Mouse (Mus musculus): Measurements from ENCODE around the gene Hyal3. TPM values are rescaled to one million over a fixed set of nuclear protein-coding genes. Genes with fewer than 3 reads are reported as not detected.
A peak's percentile ranks its signal among the peaks of the same experiment; 100 is the strongest.

The Hyal3 gene
- polyA plus RNA-seq, 1 experiment from 2014 or later: 1.9 TPM

DNA sequence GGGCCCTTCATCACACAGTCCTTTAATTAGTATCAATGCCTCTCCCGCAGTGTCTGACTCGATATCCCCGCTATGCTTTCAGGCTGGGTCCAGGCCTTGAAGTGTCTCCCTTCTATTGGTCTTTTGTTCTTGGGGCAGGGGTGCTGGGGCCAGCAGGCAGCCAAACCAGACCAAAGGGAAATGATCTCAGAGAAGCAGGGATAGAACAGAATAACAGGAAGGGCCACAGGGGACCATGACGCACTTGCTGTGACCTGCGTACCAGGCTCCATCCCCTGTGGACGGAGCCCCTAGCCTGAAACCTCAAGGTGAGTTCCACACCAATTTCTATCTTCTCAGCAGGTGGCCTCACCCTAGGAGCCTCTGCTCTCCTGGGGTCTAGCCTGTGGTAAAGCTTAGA, 37.5 kb downstream of the Hyal3 start:
- 89% methylated on average over 6 of the region's 6 CpGs for WGBS
- no peak for ATAC-seq (ENCODE audit: low read depth)
- Histone ChIP-seq H3K27me3 (no peaks in the 10 kb centered on the region), H3K4me2 (no peak overlapping the region), H3K9ac (no peak overlapping the region), H3K4me3 (no peak overlapping the region), H3K9me3 (no peaks in the 10 kb centered on the region), H3K36me3 (peaks cover 77% of the 10 kb centered on the region), H3K27ac (replicated peaks) (peak overlapping the region; percentile 77), H3K4me1 (replicated peaks) (peaks cover 32% of the 10 kb centered on the region)

DNA sequence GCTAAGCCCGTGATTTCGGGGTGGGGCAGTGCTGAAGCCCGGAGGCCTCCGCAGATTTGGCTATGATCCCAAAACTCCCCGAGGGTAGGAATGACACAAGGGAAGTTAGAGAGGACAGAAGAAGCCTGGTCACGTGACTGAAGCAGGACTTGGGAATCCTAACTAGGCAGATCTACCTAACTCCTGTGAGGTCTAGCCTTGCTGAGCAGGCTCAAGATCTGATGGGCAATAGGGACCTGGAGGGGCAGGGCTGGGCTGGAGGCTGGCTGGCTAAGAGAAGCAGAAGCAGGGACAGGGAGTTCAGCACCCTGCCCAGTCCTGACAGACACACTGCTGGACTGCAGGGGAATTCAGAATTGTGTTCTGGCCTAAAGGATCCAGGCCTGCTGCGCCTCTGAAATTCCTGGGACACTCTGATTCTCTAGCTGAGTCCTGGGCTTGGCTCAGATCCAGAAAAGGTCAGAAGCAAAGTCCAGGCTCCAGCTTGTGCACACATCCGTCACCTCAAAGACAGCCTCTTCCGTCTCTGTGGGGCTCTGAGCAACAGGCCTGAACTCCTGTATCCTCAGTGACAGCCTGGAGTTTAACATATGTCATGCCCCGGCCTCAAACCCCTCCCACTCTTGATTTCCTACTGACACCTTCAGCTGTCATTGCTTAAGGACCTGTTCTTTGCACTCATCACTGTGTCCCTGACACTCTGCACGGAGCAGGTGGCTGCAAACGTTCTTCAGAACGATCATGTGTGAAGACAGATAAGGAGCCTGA, 38.3 kb downstream of the Hyal3 start:
- peaks cover 33% of the 10 kb centered on the region for H3K4me1 ChIP-seq (replicated peaks)
- H3K9ac ChIP-seq: peak overlapping the region; percentile 50
- no peak overlapping the region for H3K4me3 ChIP-seq
- no peaks in the 10 kb centered on the region for H3K9me3 ChIP-seq
- 56% methylated on average over 13 of the region's 13 CpGs for WGBS
- H3K36me3 ChIP-seq: peaks cover 77% of the 10 kb centered on the region
- H3K27me3 ChIP-seq: no peaks in the 10 kb centered on the region
- peak overlapping the region; percentile 77 for H3K27ac ChIP-seq (replicated peaks)
- H3K4me2 ChIP-seq: no peak overlapping the region
- no peak for ATAC-seq (ENCODE audit: low read depth)

DNA sequence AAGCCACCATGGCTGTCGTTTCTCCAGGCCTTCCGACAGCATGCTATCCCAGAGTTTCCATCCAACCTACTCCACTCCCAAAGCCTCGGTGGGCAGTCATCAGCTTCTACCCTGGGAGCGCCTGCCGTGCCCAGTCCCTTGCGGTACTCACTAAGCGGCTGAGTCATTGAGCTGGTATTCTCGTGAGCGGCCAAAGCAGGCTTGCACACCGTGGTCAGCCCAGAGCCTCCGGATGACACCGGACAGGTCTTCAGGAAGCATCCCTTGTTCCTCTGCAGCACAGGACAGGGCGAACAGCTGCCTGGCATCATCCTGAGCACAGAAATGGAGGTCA, 38.9 kb downstream of the Hyal3 start:
- H3K4me2 ChIP-seq: no peak overlapping the region
- H3K9ac ChIP-seq: peak overlapping the region; percentile 6
- peak overlapping the region; percentile 77 for H3K27ac ChIP-seq (replicated peaks)
- 87% methylated on average over 13 of the region's 13 CpGs for WGBS
- ATAC-seq (ENCODE audit: low read depth): no peak
- no peak overlapping the region for H3K4me3 ChIP-seq
- peaks cover 37% of the 10 kb centered on the region for H3K4me1 ChIP-seq (replicated peaks)
- peaks cover 71% of the 10 kb centered on the region for H3K36me3 ChIP-seq
- no peaks in the 10 kb centered on the region for H3K27me3 ChIP-seq
- H3K9me3 ChIP-seq: no peaks in the 10 kb centered on the region

DNA sequence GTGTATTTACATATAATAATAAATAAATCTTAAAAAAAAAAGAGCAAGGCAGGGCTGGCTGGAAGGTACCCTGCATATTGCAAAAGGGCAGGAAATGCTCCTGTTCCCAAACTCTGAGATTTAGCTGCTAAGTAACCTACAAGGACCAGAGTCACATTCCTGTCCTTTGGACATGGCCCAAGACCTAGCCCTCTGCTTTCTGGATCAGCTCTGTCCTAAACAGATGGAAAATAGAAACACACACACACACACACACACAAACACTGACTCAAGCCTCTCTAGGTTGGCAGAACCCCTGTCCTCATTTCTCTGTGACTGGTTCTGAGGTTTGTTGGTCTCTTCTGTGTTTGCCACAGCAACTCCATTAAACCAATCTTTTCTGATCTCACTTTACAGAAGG, 40.3 kb downstream of the Hyal3 start:
- H3K4me2 ChIP-seq: no peak overlapping the region
- peaks cover 41% of the 10 kb centered on the region for H3K4me1 ChIP-seq (replicated peaks)
- H3K36me3 ChIP-seq: peaks cover 61% of the 10 kb centered on the region
- no peak overlapping the region for H3K4me3 ChIP-seq
- H3K27ac ChIP-seq (replicated peaks): 0 out of 2 replicates have a peak overlapping the region, but pooled peaks have one; percentile 9
- ATAC-seq (ENCODE audit: low read depth): no peak
- H3K27me3 ChIP-seq: no peaks in the 10 kb centered on the region
- no peaks in the 10 kb centered on the region for H3K9me3 ChIP-seq
- no peak overlapping the region for H3K9ac ChIP-seq

DNA sequence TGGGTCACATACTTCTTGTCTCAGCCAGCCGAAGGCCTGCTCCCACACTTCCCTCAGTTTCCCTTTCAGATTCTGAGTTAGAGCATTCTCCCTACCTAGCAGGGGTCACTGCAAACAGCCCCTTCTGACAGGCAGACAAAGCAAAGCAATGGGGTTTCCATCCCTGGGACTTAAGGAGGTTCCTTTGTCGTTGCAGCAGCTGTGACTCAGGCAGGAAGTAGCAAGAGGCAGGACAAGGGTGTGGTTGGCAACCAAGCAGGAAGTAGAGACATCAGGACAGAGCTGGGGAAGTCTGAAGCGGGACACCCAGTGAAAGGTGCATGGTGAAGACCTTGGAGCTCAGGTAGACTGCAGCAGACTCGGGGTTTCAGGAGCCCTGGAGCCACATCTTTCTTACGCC, 43.9 kb downstream of the Hyal3 start:
- H3K36me3 ChIP-seq: peaks cover 26% of the 10 kb centered on the region
- H3K27me3 ChIP-seq: no peaks in the 10 kb centered on the region
- no peak overlapping the region for H3K4me3 ChIP-seq
- H3K27ac ChIP-seq (replicated peaks): peak overlapping the region; percentile 98
- H3K4me1 ChIP-seq (replicated peaks): peaks cover 62% of the 10 kb centered on the region
- ATAC-seq (ENCODE audit: low read depth): no peak
- H3K9ac ChIP-seq: peak overlapping the region; percentile 41; the same call in 1 of the 2 replicates
- H3K4me2 ChIP-seq: no peak overlapping the region; the same call in 1 of the 2 replicates
- 68% methylated on average over 5 of the region's 5 CpGs for WGBS
- H3K9me3 ChIP-seq: no peaks in the 10 kb centered on the region

DNA sequence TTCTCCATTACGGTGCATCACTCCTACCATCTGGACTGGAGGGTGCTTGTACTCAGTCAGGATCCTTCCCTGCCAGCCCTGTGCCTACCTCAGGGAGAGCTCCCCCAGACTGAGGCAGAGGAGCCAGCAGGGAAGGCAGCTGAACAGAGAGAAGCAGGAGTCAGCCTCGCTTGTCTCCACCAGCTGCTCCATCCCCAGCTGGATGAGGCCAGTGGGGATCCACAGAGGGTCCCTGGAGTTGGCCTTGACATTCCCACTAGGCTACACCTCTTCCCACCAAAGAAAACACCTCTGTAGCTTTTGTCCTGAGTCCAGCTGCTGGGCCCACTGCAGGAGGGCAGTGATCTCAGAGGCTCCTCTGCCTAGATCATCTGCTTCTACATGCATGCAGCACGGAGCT, 44.3 kb downstream of the Hyal3 start:
- WGBS: 74% methylated on average over 3 of the region's 3 CpGs

DNA sequence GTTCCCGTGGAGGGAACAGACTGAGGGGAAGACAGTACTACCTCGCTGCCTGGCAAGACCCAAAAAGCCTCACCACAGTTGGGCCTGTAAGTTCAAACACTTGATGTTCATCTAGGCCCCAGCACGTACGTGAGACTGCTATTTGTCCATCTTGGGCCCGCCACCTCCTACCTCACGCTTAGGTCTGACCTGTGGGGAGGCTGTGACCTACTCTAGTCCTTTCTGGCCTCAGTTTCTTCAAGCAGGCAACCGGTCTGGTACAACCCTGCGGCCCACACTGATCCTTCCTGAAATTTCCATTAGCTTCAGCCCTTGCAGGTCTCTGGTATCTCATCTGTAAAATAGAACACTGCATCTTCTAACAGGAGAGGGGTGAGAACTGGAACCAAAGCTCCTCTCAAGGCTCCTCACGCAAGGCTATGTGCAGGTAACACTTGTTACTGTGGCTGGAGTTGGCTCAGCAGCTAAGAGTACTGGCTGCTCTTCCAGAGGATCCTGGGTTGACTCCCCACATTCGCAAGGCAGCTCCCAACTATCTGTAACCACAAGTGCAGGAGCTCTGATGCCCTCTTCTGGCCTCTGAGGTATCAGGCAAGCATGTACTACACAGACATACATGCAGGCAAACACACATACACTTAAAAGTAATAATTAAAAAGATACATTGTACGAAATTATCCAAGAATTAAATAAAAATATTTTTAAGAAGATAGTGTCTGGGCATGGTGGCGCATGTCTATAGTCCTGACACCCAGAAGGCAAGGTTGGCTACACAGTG, 44.9 kb downstream of the Hyal3 start:
- 90% methylated on average over 12 of the region's 12 CpGs for WGBS
- Histone ChIP-seq H3K4me3 (no peak overlapping the region), H3K9me3 (no peaks in the 10 kb centered on the region), H3K9ac (peak overlapping the region; percentile 41; the same call in 1 of the 2 replicates), H3K27ac (replicated peaks) (peak overlapping the region; percentile 98), H3K4me2 (no peak overlapping the region), H3K36me3 (peaks cover 16% of the 10 kb centered on the region), H3K4me1 (replicated peaks) (peaks cover 67% of the 10 kb centered on the region), H3K27me3 (no peaks in the 10 kb centered on the region)
- ATAC-seq (ENCODE audit: low read depth): no peak

More for the DNA sequence above, 44.3 kb downstream of the Hyal3 start:
- ATAC-seq (ENCODE audit: low read depth): no peak
- no peak overlapping the region for H3K4me3 ChIP-seq
- H3K9ac ChIP-seq: peak overlapping the region; percentile 41
- H3K27me3 ChIP-seq: no peaks in the 10 kb centered on the region
- peak overlapping the region; percentile 98 for H3K27ac ChIP-seq (replicated peaks)
- peaks cover 62% of the 10 kb centered on the region for H3K4me1 ChIP-seq (replicated peaks)
- H3K4me2 ChIP-seq: no peak overlapping the region; the same call in 1 of the 2 replicates
- no peaks in the 10 kb centered on the region for H3K9me3 ChIP-seq
- H3K36me3 ChIP-seq: peaks cover 22% of the 10 kb centered on the region

DNA sequence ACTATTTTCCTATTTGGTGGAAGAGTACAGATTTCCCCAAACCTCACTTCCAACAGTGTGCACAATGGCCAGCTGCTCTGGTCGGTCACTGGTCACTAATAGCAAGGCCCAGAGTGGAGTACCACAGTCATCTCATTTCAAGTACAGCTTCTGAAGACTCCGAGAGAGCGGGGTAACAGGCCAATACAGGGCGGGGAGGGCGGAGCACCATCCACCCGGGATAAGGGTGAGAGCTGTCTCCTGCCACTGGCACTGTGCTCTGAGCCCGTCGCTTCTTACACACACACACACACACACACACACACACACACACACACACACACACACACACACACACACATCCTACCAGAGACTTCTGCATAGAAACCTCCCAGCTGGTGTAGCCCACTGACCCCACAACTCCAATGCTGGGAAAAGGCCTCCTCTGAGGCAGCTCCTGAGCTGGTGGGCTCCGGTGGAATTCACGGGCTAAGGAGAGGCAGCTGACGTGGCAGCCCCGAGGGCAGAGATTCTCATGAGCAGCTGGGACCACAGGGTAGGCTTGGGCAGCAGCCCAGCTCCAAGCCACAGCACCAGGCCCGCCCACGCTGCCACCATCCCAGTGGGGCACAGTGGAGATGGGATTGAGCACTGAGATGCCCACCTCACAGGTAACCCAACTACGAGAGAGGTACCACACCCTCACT, 45.7 kb downstream of the Hyal3 start:
- WGBS: 30% methylated on average over 13 of the region's 15 CpGs
- H3K4me3 ChIP-seq: peak overlapping the region; percentile 15

DNA sequence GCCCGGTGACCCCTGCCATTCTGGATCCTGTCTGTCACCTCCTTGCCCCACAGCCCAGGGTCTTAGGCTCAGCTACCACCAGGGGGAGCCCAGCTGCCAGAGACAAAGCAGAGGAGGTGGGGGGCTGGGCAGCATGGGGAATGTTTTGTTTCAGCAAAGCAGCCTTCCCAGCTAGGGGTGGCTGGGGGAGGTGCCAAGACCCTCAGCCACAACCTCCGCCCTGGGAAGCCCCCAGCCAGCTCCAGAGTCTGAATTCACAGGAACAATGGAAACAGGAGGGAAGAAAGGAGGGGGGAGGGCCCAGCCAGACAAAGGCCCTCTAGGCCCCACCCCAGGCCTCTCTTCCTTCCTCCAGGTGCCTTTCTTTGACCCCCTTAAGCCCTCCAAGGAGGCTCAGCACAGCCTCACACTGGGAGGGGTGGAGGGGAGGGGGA, 46.2 kb downstream of the Hyal3 start:
- Histone ChIP-seq H3K4me2 (peak overlapping the region; percentile 99), H3K27ac (replicated peaks) (peak overlapping the region; percentile 98), H3K36me3 (peaks cover 16% of the 10 kb centered on the region), H3K4me1 (replicated peaks) (peaks cover 80% of the 10 kb centered on the region), H3K9ac (peak overlapping the region; percentile 96), H3K9me3 (no peaks in the 10 kb centered on the region), H3K27me3 (no peaks in the 10 kb centered on the region), H3K4me3 (peak overlapping the region; percentile 15)
- peak; percentile 29 for ATAC-seq (ENCODE audit: low read depth)
- WGBS: 0% methylated on average over 2 of the region's 2 CpGs

More for the DNA sequence above, 45.7 kb downstream of the Hyal3 start:
- no peaks in the 10 kb centered on the region for H3K9me3 ChIP-seq
- H3K4me2 ChIP-seq: peak overlapping the region; percentile 99
- H3K36me3 ChIP-seq: peaks cover 16% of the 10 kb centered on the region
- ATAC-seq (ENCODE audit: low read depth): peak; percentile 37
- H3K9ac ChIP-seq: peak overlapping the region; percentile 96
- H3K4me1 ChIP-seq (replicated peaks): peaks cover 75% of the 10 kb centered on the region
- peak overlapping the region; percentile 98 for H3K27ac ChIP-seq (replicated peaks)
- H3K27me3 ChIP-seq: no peaks in the 10 kb centered on the region

DNA sequence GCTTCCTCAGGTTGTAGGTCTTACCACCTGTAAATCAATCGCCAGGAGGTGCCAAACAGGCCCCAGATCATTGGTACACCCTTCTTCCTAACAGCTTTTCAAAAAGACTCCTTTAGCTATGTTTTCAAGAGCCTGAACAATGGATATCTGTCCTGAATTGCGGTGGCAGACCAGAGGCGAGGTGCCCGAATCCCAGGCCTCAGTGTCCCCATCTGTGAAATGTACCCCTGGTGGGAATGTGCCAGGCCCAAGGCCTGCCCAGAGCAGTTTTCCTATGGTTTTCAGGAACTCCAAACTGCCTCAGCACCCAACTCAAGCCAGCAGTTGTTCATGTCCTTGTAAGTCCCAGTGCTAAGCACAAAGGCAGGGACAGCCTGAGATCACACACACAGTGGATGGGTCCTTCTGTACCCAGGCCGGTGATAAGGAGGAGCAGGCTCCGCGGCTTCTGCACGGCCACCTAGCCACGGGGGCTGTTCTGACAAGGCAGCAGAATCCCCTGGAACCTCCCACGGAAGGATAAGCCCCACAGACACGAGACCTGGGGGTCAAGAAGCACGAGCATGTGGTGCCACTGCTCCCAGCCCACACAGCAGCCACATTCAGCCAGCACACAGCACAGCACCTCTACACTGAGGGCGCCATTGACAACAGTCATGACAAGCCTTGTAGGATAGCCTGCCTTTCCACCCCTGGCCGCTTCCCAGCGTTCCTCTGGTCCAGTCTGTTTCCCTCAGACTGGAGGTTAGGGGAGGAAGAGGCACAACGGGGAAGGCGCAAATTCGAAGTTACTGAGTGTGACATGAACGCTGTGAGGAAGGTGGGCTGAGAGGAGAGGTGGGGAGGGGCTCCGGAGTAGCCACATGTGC, 47.0 kb downstream of the Hyal3 start:
- H3K9me3 ChIP-seq: no peaks in the 10 kb centered on the region
- peaks cover 9% of the 10 kb centered on the region for H3K36me3 ChIP-seq
- WGBS: 22% methylated on average over 20 of the region's 20 CpGs
- H3K9ac ChIP-seq: peak overlapping the region; percentile 96
- peak overlapping the region; percentile 99 for H3K4me2 ChIP-seq
- peaks cover 88% of the 10 kb centered on the region for H3K4me1 ChIP-seq (replicated peaks)
- no peak overlapping the region for H3K4me3 ChIP-seq
- H3K27me3 ChIP-seq: no peaks in the 10 kb centered on the region
- ATAC-seq (ENCODE audit: low read depth): no peak
- peak overlapping the region; percentile 98 for H3K27ac ChIP-seq (replicated peaks)

DNA sequence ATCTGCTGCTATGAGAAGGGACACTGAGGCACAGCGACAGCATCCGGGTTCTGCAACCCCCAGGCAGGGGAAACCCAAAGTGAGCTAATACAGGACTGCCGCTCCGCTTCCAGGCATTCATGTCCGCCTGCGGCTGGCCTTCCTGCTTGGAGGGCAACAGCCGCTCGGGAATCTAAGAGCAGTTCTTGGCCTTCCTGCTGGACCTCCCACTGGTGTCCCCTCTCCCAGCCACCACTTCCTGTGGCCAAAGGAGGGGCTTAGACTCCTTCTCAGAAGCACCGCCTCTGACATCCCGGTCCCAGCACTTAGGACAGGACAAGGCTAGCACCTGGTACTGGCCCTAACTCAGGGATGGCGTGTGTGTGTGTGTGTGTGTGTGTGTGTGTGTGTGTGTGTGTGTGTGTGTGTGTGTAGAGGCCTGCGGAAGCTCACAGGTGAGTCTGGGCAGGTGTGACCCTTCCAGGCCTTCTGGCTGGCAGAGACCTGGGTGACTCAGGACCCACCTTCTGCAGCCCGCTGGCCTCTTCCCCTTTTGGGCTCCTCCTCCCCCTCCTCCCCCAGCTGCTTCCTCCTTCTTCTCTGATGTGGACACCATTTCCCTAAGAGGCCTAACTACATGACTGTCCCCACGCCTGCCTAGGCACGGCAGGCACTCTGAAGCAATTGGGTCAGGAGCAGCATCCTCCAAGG, 48.2 kb downstream of the Hyal3 start:
- no peaks in the 10 kb centered on the region for H3K9me3 ChIP-seq
- peaks cover 4% of the 10 kb centered on the region; the same call in 1 of the 2 replicates for H3K36me3 ChIP-seq
- H3K27ac ChIP-seq (replicated peaks): peak overlapping the region; percentile 98
- peak overlapping the region; percentile 96 for H3K9ac ChIP-seq
- no peak for ATAC-seq (ENCODE audit: low read depth)
- no peak overlapping the region for H3K4me3 ChIP-seq
- peak overlapping the region; percentile 99 for H3K4me2 ChIP-seq
- WGBS: 44% methylated on average over 14 of the region's 15 CpGs
- peaks cover 98% of the 10 kb centered on the region for H3K4me1 ChIP-seq (replicated peaks)
- no peaks in the 10 kb centered on the region for H3K27me3 ChIP-seq

Measured in neural tube, embryonic 13.5 days (tissue).